Mouse (Mus musculus): Measurements from ENCODE around the gene Dgkz. TPM values are rescaled to one million over a fixed set of nuclear protein-coding genes. Genes with fewer than 3 reads are reported as not detected.

Dgkz gene
- total RNA-seq, 2 experiments from 2014 or later, result 37.7 to 46.9 TPM

DNA sequence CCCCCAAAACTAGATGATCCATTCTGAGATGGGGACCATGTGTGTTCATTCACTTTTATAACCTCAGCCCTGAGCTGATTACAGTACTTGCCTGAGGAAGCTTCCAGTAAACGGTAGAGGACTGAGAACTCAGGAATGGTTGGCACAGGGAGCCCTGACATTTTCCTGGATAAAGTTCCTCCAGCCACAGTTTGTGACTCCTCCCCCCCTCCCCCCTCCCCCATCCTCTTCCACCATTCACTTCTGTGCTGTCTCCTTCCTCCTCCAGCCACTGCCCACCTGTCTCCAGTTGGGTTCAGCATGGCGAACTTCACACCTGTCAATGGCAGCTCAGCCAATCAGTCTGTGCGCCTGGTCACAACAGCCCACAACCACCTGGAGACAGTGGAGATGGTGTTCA, 48.7 kb downstream of the Dgkz start, which contains the start of gene Chrm4:
TSS of gene Chrm4 (plus strand) at position 301 of the 400 bp plus-strand sequence.
- intact Hi-C loops (cut with DNase I), result loop anchor here (5.0 to 10.0 kb wide), 2 partner anchors 130 to 322 kb away; no protein-coding TSS in a partner anchor
- no peak for DNase-seq (ENCODE audit: low spot score)

GRCm38 (mm10) chr2:91925442-91925841, 50.2 kb downstream of the Dgkz start:
- no peak for DNase-seq (ENCODE audit: low spot score)
- intact Hi-C loops (cut with DNase I), result loop anchor here (2.0 to 10.0 kb wide), 3 partner anchors 132 to 321 kb away; no protein-coding TSS in a partner anchor

DNA sequence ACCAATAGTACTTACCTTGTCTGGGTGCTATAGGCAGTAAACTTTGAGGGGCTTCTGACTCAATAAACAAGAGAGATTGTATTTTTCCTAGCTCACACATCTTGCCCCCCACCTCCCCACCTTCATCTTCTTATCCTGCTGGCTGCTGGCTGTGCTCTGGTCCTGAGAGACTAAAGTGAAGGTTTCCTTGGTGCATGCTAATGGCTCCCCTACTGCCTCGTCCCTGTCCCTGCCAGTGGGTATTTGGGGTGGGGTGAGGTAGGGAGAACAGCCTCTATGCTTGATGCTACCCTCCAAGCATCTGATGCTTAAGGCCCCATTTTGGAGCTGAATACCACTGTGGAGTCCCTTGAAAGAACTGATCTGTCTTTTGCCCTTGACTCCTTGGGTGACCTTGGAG, 50.9 kb downstream of the Dgkz start:
- intact Hi-C loops (cut with DNase I), result loop anchor here (2.0 to 10.0 kb wide), 3 partner anchors 133 to 320 kb away; no protein-coding TSS in a partner anchor
- no peak for DNase-seq (ENCODE audit: low spot score)

DNA sequence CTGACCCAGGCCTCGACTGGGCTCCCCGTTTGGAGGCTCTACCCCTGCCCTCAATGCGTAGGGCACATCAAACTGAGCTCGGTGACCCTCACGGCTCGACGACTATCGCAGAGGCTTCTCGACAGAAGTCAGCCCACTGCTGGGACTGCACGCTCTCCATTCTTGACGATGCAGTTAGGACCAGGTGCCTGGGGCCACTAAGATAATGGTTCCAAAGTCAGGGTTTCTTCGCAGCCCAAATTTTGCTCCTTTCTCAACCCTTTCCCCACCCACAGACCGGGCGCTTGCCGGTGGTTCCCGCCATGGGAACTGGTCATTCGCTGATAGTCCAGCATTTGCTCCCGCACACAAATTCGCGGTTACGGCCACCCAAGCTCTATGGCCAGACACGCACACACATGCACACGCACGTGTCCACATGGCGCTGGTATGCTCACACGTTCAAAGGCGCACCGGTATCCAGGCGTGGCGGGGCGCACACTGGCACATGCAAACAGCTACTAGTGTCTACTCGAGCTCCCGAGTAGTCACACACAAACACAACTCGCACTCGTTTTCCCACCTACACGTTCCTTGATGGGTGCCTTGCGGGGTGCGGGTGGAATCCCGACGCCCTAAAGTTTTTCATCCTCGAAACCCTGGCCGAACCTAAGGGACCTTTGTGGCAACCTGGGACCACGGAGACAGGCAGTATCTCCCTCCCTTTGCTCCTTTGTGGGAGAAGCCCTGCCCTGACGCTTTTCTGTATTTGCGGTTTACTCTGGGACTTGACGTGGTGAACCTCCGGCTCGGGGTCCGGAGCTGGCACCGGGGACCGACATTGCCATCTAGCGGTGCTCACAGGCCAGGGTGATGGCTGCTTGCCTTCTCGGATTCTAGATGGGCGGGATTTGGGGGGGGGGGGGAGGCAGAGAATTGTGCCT, 52.0 kb downstream of the Dgkz start:
- no peak for DNase-seq (ENCODE audit: low spot score)
- intact Hi-C loops (cut with DNase I), result loop anchor here (2.0 to 10.0 kb wide), 2 partner anchors 145 to 319 kb away; no protein-coding TSS in a partner anchor

- intact Hi-C loops (cut with DNase I), result loop anchor here (10.0 kb wide), 1 partner anchor 318 kb away; no protein-coding TSS in a partner anchor
- DNase-seq (ENCODE audit: low spot score), result no peak
Measured at GRCm38 (mm10) chr2:91922586-91923414, 52.9 kb downstream of the Dgkz start.

DNA sequence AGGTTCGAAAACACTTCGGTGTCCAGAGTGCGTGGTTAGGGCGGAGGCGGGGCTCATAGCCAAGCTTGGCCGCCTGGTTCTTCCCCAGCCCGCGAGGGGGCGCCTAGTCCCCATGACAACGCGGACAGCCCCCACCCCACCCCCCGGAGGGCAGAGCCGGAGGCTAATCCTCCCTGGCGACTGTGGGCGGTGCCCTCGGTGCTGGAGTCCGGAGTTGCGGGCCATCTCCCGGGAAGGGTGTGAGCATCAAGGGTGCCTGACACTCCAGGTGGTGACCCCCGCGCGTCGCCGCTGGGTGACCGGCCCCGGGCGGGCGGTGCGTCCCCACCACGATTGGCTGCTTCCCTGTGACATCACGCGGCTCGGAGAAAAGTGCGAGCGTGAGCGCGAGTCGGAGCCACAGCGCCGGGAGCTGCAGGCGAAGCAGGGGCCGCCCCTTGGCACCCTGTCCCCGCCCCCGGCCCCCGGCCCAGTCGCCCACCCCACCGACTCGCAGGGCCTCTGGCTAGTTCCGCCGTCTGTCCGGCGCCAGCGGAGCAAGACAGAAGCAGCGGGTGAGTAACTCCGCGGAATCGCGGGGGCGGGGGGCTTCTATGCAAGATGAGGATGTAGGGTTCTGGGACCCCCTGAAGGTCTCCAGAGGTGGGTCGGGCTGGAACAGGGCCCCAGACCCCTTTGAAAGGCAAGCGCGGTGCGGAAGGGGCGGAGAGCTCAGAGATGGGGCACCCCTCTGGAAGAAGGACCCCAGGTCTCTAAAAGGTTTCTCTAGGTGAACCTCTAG, 53.7 kb downstream of the Dgkz start:
- intact Hi-C loops (cut with DNase I), result loop anchor here (10.0 kb wide), 1 partner anchor 317 kb away; no protein-coding TSS in a partner anchor
- no peak for DNase-seq (ENCODE audit: low spot score)

DNA sequence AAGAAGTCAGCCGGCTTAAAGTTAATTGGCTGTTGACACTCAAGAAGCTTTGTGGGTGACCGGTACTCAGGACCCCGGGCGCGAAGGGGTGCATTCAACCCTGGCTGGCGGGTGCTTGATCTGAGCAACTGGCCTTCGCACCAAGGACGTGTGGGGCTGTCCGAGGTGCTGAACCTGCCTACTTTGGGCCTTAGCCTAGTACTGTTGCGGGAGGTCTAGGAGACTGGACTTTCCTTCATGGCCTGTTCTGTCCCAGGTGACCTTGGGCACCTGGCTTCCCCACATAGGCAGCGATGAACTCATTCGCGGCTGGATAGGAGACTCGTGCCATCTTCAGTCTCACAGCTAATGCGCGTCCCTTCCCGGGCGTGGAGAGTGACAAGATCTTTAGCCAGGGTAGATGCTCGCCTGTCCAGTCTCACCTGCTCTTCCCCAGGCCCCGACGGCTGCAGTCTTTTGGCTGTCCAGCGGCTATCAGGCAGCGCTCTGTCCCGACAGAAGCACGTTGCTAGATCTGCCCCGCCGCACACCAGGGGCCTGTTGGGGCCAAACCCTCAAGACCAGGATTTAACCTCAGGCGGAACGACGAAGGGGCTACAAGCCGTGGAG, 54.4 kb downstream of the Dgkz start:
- DNase-seq (ENCODE audit: low spot score), result no peak
- intact Hi-C loops (cut with DNase I), result loop anchor here (10.0 kb wide), 1 partner anchor 316 kb away; no protein-coding TSS in a partner anchor

DNA sequence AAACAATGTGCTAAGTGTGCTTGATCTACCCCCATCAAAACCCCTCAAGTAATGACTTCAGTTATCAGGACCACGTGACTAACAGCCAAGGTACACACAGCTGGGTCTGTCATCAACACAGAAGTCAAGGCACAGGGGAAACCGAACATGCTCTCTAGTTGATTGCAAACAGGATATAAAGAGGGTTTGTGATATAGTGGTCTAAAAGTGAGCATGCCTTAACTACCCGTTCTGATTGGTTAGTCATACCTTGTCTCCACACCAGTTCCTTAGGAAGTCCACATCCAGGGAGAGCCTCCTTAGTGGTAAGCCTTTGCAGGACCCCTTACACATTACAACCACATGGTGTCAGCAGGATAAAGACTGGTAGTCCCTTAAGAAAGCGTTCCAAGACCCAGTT, 55.5 kb downstream of the Dgkz start:
- DNase-seq (ENCODE audit: low spot score), result no peak
- intact Hi-C loops (cut with DNase I), result loop anchor here (10.0 kb wide), 1 partner anchor 315 kb away; no protein-coding TSS in a partner anchor

DNA sequence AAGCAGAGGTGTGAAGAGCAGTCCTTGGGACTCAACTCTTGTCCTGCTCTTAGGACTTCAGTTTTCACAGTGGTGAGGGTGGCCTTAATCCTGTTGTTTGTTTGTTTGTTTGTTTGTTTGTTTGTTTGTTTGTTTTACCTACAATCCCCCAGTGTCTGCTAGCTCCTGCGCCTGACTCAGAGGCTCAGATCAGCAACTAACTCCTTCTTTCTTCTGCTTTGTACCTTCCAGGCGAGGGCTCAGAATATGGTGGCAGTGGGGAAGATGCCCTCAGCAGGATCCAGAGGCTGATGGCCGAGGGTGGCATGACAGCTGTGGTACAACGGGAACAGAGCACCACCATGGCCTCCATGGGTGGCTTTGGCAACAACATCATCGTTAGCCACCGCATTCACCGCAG, 58.6 kb downstream of the Dgkz start:
- intact Hi-C loops (cut with DNase I), result no loop called here
- DNase-seq (ENCODE audit: low spot score), result no peak

DNA sequence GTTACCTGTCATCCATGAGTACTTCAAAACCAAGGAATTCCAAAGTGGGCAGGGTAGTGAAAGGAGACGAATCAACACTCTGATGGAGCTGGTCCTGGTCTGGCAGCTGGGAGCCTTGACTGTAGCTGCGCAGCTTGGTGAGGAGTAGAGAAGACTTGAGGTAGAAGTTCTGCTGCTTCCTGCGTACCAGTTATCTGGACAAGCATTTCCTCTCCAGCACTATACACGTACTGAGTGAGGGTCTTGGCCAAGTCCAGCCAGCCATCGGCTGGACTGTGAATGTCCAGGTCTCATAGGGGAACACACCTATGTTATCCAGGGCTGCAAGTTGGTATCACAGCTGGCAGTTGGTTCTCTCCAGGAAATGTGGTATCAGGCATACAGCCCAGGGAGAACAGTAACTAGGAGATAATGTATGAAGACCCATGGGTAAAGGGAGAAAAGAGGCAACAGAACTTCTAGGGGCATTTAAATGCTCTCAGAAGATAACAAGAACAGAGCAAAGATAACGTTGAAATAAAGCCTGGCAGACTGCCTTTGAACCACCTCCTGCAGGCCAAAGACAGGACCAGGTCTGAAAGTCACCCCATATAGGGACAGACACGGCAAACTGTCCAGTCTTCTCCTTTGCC, 59.2 kb downstream of the Dgkz start:
- intact Hi-C loops (cut with DNase I), result no loop called here
- no peak for DNase-seq (ENCODE audit: low spot score)

DNA sequence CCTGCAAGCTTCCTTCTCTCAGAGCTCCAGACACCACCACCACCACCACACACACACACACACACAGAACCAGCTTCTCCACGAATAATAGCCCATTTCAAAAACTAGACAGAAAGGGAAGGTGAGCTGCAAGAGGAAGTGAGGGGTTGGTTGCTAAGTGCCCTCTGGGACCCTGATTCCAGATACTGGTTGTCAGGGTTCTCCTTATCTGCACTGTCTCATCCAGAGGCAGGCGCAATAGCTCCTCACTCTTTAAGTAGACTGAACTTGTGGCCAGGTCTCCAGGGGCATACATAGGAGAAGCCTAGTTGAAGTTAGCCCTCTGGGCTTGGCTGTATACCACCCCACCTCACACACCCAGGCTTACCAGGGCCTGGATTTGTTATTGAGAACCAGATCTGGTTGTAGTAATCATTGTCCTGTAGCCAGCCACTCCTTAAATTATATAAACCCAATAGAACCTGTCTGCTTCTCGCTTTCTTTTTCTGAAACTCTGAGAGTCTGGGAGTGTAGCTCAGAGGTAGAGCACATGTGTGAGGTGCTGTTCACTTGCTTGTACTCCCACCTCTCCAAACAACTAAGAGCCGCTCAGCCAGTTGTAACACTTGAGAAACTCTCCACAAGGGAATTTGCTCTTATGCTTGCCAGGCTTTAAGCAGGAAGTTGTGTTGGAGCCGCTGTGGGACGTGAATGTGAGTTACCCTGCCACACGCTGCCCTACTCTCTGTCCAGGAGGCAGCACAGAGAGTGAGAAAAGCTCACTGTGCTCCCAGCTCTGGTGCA, 62.1 kb downstream of the Dgkz start:
- DNase-seq (ENCODE audit: low spot score), result no peak
- intact Hi-C loops (cut with DNase I), result no loop called here

GRCm38 (mm10) chr2:91912616-91913015, 63.0 kb downstream of the Dgkz start:
- no peak for DNase-seq (ENCODE audit: low spot score)
- intact Hi-C loops (cut with DNase I), result no loop called here

DNA sequence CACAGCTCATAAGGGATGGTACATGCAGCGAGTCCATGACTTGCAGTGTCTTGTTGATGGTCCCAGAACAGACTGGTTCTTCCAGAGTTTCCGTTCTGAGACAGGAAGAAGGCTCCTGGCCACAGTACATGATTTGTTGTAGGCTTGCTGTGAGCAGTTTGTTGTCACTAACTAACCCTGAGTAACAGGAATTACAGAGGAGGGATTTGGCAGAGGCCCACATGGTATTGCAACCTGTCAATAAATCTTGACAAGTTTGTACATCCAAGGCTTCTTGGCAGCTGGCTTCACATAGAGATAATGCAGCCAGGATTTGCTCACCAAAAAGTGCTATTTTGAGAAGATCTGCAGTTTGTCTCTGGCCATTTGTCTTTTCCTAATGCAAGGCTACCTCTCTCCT, 69.5 kb downstream of the Dgkz start:
- DNase-seq (ENCODE audit: low spot score), result no peak
- intact Hi-C loops (cut with DNase I), result no loop called here

DNA sequence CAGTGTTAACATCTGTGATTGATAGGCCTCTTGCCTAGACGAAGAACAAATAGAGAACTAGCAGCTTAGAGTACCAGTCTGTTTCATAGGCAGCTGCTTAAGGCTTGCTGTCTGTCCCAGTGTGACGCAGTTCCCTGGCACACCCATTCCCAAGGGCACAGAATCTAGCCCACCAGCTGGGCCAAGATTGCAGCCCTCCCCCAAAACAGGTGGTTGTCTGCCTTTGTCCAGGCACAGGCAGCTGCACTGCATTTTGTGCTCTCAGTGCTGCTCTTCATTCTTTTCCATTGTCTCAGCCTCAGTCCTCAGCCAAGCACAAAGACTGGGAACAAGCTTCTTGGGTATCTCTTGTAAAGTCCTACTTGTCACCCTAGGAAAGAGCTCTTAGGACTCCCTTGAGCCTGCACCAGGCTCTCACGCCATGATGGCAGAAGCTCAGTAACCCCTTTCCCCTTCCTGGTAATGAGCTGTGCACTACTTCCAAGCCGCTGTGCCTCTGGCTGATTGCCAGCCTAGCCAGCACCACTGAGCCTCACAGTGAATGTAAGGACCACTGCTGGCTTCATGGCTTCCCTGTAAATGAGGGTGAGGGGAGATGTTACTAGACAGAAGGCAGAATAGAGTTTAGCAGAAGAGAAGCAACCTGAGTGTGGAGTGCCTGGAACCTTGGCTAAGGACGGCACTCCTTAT, 70.9 kb downstream of the Dgkz start:
- no peak for DNase-seq (ENCODE audit: low spot score)
- intact Hi-C loops (cut with DNase I), result no loop called here

GRCm38 (mm10) chr2:91903171-91903925, 72.3 kb downstream of the Dgkz start:
- intact Hi-C loops (cut with DNase I), result no loop called here
- no peak for DNase-seq (ENCODE audit: low spot score)

DNA sequence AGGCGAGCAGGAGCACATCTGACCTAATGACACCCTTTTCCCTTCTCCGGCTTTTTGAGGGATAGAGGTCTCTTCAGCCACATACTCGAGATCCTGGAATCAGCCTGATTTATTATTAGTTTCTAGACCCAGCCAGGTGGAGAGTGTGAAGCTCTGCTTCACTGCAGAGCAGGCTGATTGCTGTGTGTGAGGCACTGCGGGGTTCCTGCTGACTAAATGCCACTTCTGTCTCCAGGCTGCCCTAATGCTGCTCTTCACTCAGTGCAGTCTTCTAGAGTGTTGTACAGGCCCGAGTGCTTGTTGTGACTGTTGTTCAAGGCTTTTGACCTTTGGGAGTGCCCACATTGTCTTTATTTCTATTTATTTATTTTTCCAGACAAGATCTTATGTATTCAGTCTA, 73.3 kb downstream of the Dgkz start:
- DNase-seq (ENCODE audit: low spot score), result no peak
- intact Hi-C loops (cut with DNase I), result no loop called here

- intact Hi-C loops (cut with DNase I), result no loop called here
- DNase-seq (ENCODE audit: low spot score), result no peak
Measured at GRCm38 (mm10) chr2:91900431-91900830, 75.2 kb downstream of the Dgkz start.
